Mouse (Mus musculus) C2C12 (cell line): ENCODE measurements at regions not wholly inside any gene's neighbourhood (a gene's known extent, or its start where the extent isn't known, plus 50 kb on each side); places are given as distances from the start of the nearest gene placed in this dataset.

Experiments
- H3K27me3 ChIP-seq: one replicate; pipeline ENCODE4 v1.6.1; 2011; ENCODE audit not compliant: control insufficient read depth, insufficient read depth, insufficient read length
- H3K36me3 ChIP-seq: one replicate; pipeline ENCODE4 v1.6.1; 2011; ENCODE audit not compliant: control insufficient read depth, insufficient read depth
- H3K4me3 ChIP-seq: one replicate; pipeline ENCODE4 v1.5.1; 2011; ENCODE audit warnings: mild to moderate bottlenecking, control low read depth; ENCODE audit not compliant: poor library complexity, insufficient read depth, severe bottlenecking
- H3K79me2 ChIP-seq: one replicate; pipeline ENCODE4 v1.6.1; 2011; ENCODE audit not compliant: control insufficient read depth, insufficient read depth
- H3K79me3 ChIP-seq: one replicate; pipeline ENCODE4 v1.6.1; 2011; ENCODE audit warnings: low read depth, control low read depth
- H3ac ChIP-seq: one replicate; pipeline ENCODE3; 2011; ENCODE audit warnings: low read depth; ENCODE audit not compliant: control insufficient read depth, insufficient read length
- CEBPB ChIP-seq: IDR thresholded peaks from one replicate; pipeline ENCODE4 v1.6.1; 2011; ENCODE audit warnings: low read depth, mild to moderate bottlenecking, control low read depth, moderate library complexity
- CTCF ChIP-seq: IDR thresholded peaks from one replicate; pipeline ENCODE4 v1.5.1; 2011; ENCODE audit not compliant: control insufficient read depth, insufficient read depth, insufficient read length
- FOSL1 ChIP-seq: IDR thresholded peaks from one replicate; pipeline ENCODE4 v1.8.0; 2011; ENCODE audit warnings: mild to moderate bottlenecking, low read length; ENCODE audit not compliant: poor library complexity, insufficient read depth, severe bottlenecking
- MAX ChIP-seq: IDR thresholded peaks from one replicate; pipeline ENCODE4 v1.6.1; 2011; ENCODE audit warnings: mild to moderate bottlenecking, control low read depth
- MYOD1 ChIP-seq: IDR thresholded peaks from one replicate; pipeline ENCODE4 v1.6.1; 2011; ENCODE audit warnings: low read depth; ENCODE audit not compliant: control insufficient read depth, insufficient read length
- MYOG ChIP-seq: IDR thresholded peaks from one replicate; pipeline ENCODE4 v1.6.1; 2011; ENCODE audit not compliant: control insufficient read depth, insufficient read length; ENCODE audit errors: extremely low read depth
- USF1 ChIP-seq: IDR thresholded peaks from one replicate; pipeline ENCODE4 v1.6.1; 2011; ENCODE audit warnings: low read depth, mild to moderate bottlenecking, control low read depth, moderate library complexity

- no peak overlapping the region for H3K4me3 ChIP-seq
- TF ChIP-seq CEBPB (no peak), USF1 (no peak), MYOG (no peak), CTCF (no peak), FOSL1 (no peak), MAX (no peak), MYOD1 (no peak)
- H3K36me3 ChIP-seq: no peaks in the 10 kb centered on the region
- H3K79me3 ChIP-seq: no peaks in the 10 kb centered on the region
- H3ac ChIP-seq: no peak overlapping the region
- H3K79me2 ChIP-seq: no peaks in the 10 kb centered on the region
- H3K27me3 ChIP-seq: no peaks in the 10 kb centered on the region
Measured at GRCm38 (mm10) chr12:45597904-45598570, 523.5 kb upstream of the Stxbp6 start.

GRCm38 (mm10) chr12:45594689-45595088 lies 520.2 kb upstream of the Stxbp6 start:
- Histone ChIP-seq H3K4me3 (no peak overlapping the region), H3K27me3 (no peaks in the 10 kb centered on the region), H3K36me3 (no peaks in the 10 kb centered on the region), H3K79me3 (no peaks in the 10 kb centered on the region), H3K79me2 (no peaks in the 10 kb centered on the region), H3ac (no peak overlapping the region)
- no peak for TF ChIP-seq USF1
- TF ChIP-seq MYOG: no peak
- TF ChIP-seq MAX: no peak
- no peak for TF ChIP-seq FOSL1
- no peak for TF ChIP-seq MYOD1
- no peak for TF ChIP-seq CTCF
- no peak for TF ChIP-seq CEBPB

GRCm38 (mm10) chr12:45590191-45590590 lies 515.7 kb upstream of the Stxbp6 start:
- H3K27me3 ChIP-seq: no peaks in the 10 kb centered on the region
- no peak overlapping the region for H3ac ChIP-seq
- no peaks in the 10 kb centered on the region for H3K79me3 ChIP-seq
- H3K36me3 ChIP-seq: no peaks in the 10 kb centered on the region
- no peak overlapping the region for H3K4me3 ChIP-seq
- no peaks in the 10 kb centered on the region for H3K79me2 ChIP-seq
- no peak for TF ChIP-seq CEBPB

- no peak overlapping the region for H3K4me3 ChIP-seq
- H3K27me3 ChIP-seq: no peaks in the 10 kb centered on the region
- no peaks in the 10 kb centered on the region for H3K79me2 ChIP-seq
- no peak for TF ChIP-seq MYOG
- TF ChIP-seq MAX: no peak
- TF ChIP-seq MYOD1: no peak
- TF ChIP-seq FOSL1: no peak
- no peak for TF ChIP-seq CTCF
- TF ChIP-seq CEBPB: no peak
- TF ChIP-seq USF1: no peak
- no peak overlapping the region for H3ac ChIP-seq
- no peaks in the 10 kb centered on the region for H3K79me3 ChIP-seq
- H3K36me3 ChIP-seq: no peaks in the 10 kb centered on the region
Measured at GRCm38 (mm10) chr12:45585763-45586162, 511.3 kb upstream of the Stxbp6 start.

GRCm38 (mm10) chr12:45563325-45564030 lies 489.0 kb upstream of the Stxbp6 start:
- no peaks in the 10 kb centered on the region for H3K36me3 ChIP-seq
- no peaks in the 10 kb centered on the region for H3K79me2 ChIP-seq

More at GRCm38 (mm10) chr12:45563325-45564030, 489.0 kb upstream of the Stxbp6 start:
- Histone ChIP-seq H3K27me3 (no peaks in the 10 kb centered on the region), H3ac (no peak overlapping the region), H3K79me3 (no peaks in the 10 kb centered on the region), H3K4me3 (no peak overlapping the region)
- TF ChIP-seq MAX (no peak), USF1 (no peak), MYOD1 (no peak), CTCF (no peak), MYOG (no peak), FOSL1 (no peak), CEBPB (no peak)
